Mouse (Mus musculus): ENCODE measurements around the gene Cul3. TPM values are rescaled to one million over a fixed set of nuclear protein-coding genes. Genes with fewer than 3 reads are reported as not detected.

Gene Cul3
- total RNA-seq, 2 experiments from 2014 or later, result 72.7 to 250 TPM

Other genes starting within 250 kb of the Cul3 start
- gene Fam124b, start 122.0 kb downstream of the Cul3 start, total RNA-seq (2014; fragmentation: Nextera tagmentation), result 0.94 TPM in 1 of 2 replicates, not detected in the other
- not detected in 2 replicates for gene Fam124b, start 122.0 kb downstream of the Cul3 start, total RNA-seq (2017)
- gene Gm45261, start 121.0 kb upstream of the Cul3 start, total RNA-seq (2014; fragmentation: Nextera tagmentation), result not detected in 2 replicates
- gene Gm45261, start 121.0 kb upstream of the Cul3 start, total RNA-seq (2017), result not detected in 2 replicates

All from megakaryocyte-erythroid progenitor cell, adult 5-6 weeks (primary cell).